Mouse (Mus musculus) C2C12 (cell line): Measurements from ENCODE around the gene Tnfrsf1b. TPM values are rescaled to one million over a fixed set of nuclear protein-coding genes. Genes with fewer than 3 reads are reported as not detected.
A peak's percentile ranks its signal among the peaks of the same experiment; 100 is the strongest.

Experiments used
- H3K27me3 ChIP-seq: one replicate; pipeline ENCODE4 v1.6.1; 2011; ENCODE audit not compliant: control insufficient read depth, insufficient read depth, insufficient read length
- H3K36me3 ChIP-seq: one replicate; pipeline ENCODE4 v1.6.1; 2011; ENCODE audit not compliant: control insufficient read depth, insufficient read depth
- H3K4me3 ChIP-seq: one replicate; pipeline ENCODE4 v1.5.1; 2011; ENCODE audit warnings: mild to moderate bottlenecking, control low read depth; ENCODE audit not compliant: poor library complexity, insufficient read depth, severe bottlenecking
- H3K79me2 ChIP-seq: one replicate; pipeline ENCODE4 v1.6.1; 2011; ENCODE audit not compliant: control insufficient read depth, insufficient read depth
- H3K79me3 ChIP-seq: one replicate; pipeline ENCODE4 v1.6.1; 2011; ENCODE audit warnings: low read depth, control low read depth
- H3ac ChIP-seq: one replicate; pipeline ENCODE3; 2011; ENCODE audit warnings: low read depth; ENCODE audit not compliant: control insufficient read depth, insufficient read length
- CEBPB ChIP-seq: IDR thresholded peaks from one replicate; pipeline ENCODE4 v1.6.1; 2011; ENCODE audit warnings: low read depth, mild to moderate bottlenecking, control low read depth, moderate library complexity
- CTCF ChIP-seq: IDR thresholded peaks from one replicate; pipeline ENCODE4 v1.5.1; 2011; ENCODE audit not compliant: control insufficient read depth, insufficient read depth, insufficient read length
- FOSL1 ChIP-seq: IDR thresholded peaks from one replicate; pipeline ENCODE4 v1.8.0; 2011; ENCODE audit warnings: mild to moderate bottlenecking, low read length; ENCODE audit not compliant: poor library complexity, insufficient read depth, severe bottlenecking
- MAX ChIP-seq: IDR thresholded peaks from one replicate; pipeline ENCODE4 v1.6.1; 2011; ENCODE audit warnings: mild to moderate bottlenecking, control low read depth
- MYOD1 ChIP-seq: IDR thresholded peaks from one replicate; pipeline ENCODE4 v1.6.1; 2011; ENCODE audit warnings: low read depth; ENCODE audit not compliant: control insufficient read depth, insufficient read length
- MYOG ChIP-seq: IDR thresholded peaks from one replicate; pipeline ENCODE4 v1.6.1; 2011; ENCODE audit not compliant: control insufficient read depth, insufficient read length; ENCODE audit errors: extremely low read depth
- USF1 ChIP-seq: IDR thresholded peaks from one replicate; pipeline ENCODE4 v1.6.1; 2011; ENCODE audit warnings: low read depth, mild to moderate bottlenecking, control low read depth, moderate library complexity
- polyA plus RNA-seq: library from polyadenylated mRNA; unstranded; fragments of >200 nt; fragmentation: generic; extraction: Trizol; gene quantifications from one replicate; pipeline ENCODE4 v1.2.1, GENCODE M21; 2012; ENCODE audit warnings: missing spikeins

The Tnfrsf1b gene
- polyA plus RNA-seq, 1 experiment: 7.7 TPM

DNA sequence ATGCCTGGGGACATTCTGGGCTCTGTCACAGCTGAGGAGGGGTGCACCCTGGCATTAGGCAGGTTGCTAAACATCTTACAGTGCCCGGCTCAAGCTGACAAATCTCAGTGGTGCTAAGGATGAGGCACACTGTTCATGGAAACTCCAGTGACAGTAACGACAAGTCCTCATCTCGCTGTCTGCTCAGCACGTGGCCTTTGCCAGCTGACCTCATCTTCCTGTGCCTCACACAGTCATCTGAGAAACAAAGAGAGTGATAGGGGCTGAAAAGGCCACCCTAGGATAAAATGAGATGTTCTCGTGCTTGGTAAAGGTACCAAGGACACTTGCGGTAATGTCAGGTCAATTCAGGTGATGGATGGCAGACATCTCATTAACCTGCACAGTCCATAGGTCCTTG, 36.8 kb upstream of the Tnfrsf1b start:
- no peak for TF ChIP-seq MYOG
- no peak for TF ChIP-seq CTCF
- no peak for TF ChIP-seq FOSL1
- TF ChIP-seq CEBPB: no peak
- TF ChIP-seq MAX: no peak
- no peak for TF ChIP-seq MYOD1
- no peak for TF ChIP-seq USF1
- Histone ChIP-seq H3K27me3 (no peaks in the 10 kb centered on the region), H3K79me2 (no peaks in the 10 kb centered on the region), H3K36me3 (no peaks in the 10 kb centered on the region), H3K4me3 (no peak overlapping the region), H3K79me3 (no peaks in the 10 kb centered on the region), H3ac (no peak overlapping the region)

- H3ac ChIP-seq: no peak overlapping the region
- H3K79me3 ChIP-seq: no peaks in the 10 kb centered on the region
- no peak overlapping the region for H3K4me3 ChIP-seq
- TF ChIP-seq MYOD1 (no peak), CEBPB (no peak), CTCF (no peak), MYOG (no peak), MAX (no peak)
- H3K36me3 ChIP-seq: no peaks in the 10 kb centered on the region
- no peaks in the 10 kb centered on the region for H3K27me3 ChIP-seq
- H3K79me2 ChIP-seq: no peaks in the 10 kb centered on the region
These were observed 34.3 kb upstream of the Tnfrsf1b start for GRCm38 (mm10) chr4:145280966-145281365.

GRCm38 (mm10) chr4:145278724-145279370, 32.2 kb upstream of the Tnfrsf1b start:
- Histone ChIP-seq H3K4me3 (no peak overlapping the region), H3K36me3 (no peaks in the 10 kb centered on the region), H3ac (no peak overlapping the region), H3K27me3 (no peaks in the 10 kb centered on the region), H3K79me2 (no peaks in the 10 kb centered on the region), H3K79me3 (no peaks in the 10 kb centered on the region)
- TF ChIP-seq CEBPB (peak; percentile 28), MAX (no peak)

- no peaks in the 10 kb centered on the region for H3K27me3 ChIP-seq
- H3ac ChIP-seq: no peak overlapping the region
- H3K79me2 ChIP-seq: no peaks in the 10 kb centered on the region
- TF ChIP-seq FOSL1 (no peak), USF1 (no peak), MYOD1 (no peak), CTCF (no peak), MYOG (no peak), MAX (no peak), CEBPB (no peak)
- no peak overlapping the region for H3K4me3 ChIP-seq
- no peaks in the 10 kb centered on the region for H3K79me3 ChIP-seq
- no peaks in the 10 kb centered on the region for H3K36me3 ChIP-seq
These were observed 31.6 kb upstream of the Tnfrsf1b start for GRCm38 (mm10) chr4:145278231-145278630.

DNA sequence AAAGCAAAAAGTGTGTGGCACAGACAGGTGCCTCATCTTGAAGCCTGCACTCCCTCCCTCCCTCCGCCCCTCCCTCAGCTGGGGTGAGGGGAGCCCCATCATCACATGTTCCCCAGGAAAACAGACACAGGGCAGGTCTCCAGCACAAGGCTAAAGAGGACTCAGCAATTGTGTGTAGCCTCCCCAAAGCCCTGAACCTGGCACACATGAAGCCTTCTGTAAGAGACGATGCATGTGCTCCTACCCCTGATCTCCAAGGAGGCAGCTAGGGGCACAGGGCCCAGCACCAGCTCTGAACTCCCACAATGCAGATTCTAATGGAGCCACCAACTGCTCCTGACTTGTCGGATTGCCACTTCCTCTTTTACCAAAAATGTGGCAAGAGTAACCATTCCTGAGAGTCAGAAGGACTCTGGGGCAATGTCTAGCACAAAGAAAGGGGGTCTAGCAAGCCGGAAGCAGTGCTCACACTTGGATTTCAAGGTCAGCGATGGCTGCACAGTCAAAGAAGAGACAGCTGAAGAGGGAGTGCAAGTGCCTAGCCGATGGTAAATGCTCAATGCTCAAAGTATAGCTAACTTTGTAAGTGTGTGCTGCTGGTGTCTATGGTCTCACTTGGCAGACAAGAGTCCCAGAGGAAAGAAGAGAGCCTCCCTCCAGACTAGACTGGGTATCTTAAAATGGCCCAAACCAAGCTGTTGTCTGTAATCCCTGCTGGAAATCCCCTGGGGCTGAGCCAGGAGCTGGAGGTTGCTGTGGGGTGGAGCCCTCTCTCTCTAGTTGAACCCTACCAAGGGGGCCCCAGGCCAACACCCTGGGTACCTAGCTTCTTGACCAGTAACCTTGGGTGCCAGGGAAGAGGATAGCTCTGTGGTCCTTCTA, 29.9 kb upstream of the Tnfrsf1b start:
- Histone ChIP-seq H3K27me3 (no peaks in the 10 kb centered on the region), H3K4me3 (no peak overlapping the region), H3K79me2 (no peaks in the 10 kb centered on the region), H3ac (no peak overlapping the region), H3K79me3 (no peaks in the 10 kb centered on the region), H3K36me3 (no peaks in the 10 kb centered on the region)
- no peak for TF ChIP-seq CTCF
- no peak for TF ChIP-seq FOSL1
- no peak for TF ChIP-seq CEBPB
- TF ChIP-seq MYOG: no peak
- TF ChIP-seq USF1: no peak
- no peak for TF ChIP-seq MYOD1
- no peak for TF ChIP-seq MAX

GRCm38 (mm10) chr4:145274887-145275286, 28.2 kb upstream of the Tnfrsf1b start:
- Histone ChIP-seq H3K79me2 (no peaks in the 10 kb centered on the region), H3K79me3 (no peaks in the 10 kb centered on the region), H3K36me3 (no peaks in the 10 kb centered on the region), H3K27me3 (no peaks in the 10 kb centered on the region), H3K4me3 (no peak overlapping the region), H3ac (no peak overlapping the region)
- TF ChIP-seq CEBPB (no peak), MAX (no peak), FOSL1 (no peak), CTCF (no peak), MYOG (no peak), USF1 (no peak), MYOD1 (no peak)
